Mouse (Mus musculus): Measurements from ENCODE around the gene Ttc7b. TPM values are rescaled to one million over a fixed set of nuclear protein-coding genes. Genes with fewer than 3 reads are reported as not detected.

Ttc7b gene
- 1 to 10 TPM; 3.1 to 3.2 TPM for polyA plus RNA-seq (2017; shearing (Covaris generic))

GRCm38 (mm10) chr12:100520794-100521186, at the start of gene Ttc7b:
TSS of gene Ttc7b (minus strand) at chr12:100520826.
- ATAC-seq, result peak; percentile 59

DNA sequence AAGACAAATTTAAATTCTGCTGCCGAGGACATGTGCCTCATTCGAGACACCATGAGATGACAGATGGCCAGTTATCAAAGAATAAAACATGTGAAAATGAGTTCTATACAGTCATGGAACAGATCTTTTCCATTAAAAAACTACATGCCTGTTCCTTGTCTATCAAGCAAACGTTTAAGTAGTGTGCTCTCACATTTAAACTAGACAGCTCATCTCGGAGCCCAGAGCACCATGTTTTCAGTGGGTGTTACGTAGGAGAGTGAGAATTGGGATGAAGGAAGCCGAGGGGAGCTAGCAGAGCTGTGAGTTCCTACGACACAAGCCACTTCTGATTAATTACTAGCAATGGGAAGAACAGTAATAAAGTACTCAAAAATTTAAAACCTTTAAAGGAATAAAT, 48.2 kb upstream of the Ttc7b start:
- ATAC-seq, result no peak

DNA sequence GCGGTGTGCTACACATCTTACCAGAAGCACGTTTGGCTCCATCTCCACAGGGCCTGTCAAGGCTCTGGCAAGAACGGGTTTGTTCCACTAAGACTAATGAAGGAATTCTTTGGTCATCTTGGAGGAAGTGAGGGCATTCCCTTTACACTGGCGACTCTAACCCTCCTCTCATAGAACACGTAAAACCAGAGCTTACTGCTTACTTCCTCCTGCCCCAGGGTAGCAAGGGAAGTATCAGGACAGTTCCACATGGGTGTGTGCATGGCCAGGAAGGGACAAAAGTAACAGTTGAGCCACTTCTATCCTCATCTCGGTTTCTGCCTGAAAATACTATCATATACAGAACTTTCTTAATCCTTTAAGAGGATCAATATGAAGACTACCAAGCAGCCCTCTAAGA, 47.5 kb upstream of the Ttc7b start:
- ATAC-seq, result no peak

DNA sequence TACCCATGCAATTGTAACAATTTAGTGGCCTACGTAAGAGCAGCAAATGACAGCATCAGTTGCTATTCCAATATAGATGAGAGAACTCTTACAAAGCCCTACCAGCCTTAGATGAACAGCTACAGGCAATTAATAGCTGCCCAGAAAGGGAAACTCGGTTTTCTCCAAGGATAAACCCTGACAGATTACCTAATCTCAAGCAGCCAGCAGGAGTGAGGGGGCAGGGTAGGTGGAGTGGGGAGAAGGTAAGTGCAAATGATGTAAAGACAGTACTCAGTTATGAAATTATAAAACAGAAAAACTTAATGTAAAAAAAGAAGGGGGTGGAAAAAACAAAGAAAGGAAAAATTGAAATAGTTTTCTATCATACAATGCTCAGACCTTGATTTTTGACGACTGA, 47.0 kb upstream of the Ttc7b start:
- ATAC-seq, result no peak

DNA sequence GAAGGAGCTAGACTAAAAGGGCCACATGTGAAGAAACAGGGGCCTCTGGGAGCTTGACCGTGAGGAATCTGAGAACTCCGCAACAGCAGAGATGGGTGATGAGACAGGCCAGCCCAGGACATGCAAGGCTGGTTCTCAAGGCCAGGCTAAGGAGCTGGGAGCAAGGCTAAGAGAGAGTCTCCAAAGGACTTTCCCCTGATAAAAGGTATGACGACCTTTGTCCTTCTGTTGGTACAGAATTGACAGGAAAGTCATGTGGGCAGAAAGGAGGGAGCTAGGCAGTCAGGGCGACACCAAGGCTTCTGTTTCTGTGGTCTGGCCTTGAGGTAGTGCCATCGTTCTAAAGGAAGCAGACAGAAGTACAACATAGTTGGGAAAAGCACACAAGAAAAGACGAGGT, 33.0 kb upstream of the Ttc7b start:
- no peak for ATAC-seq

- no peak for ATAC-seq
Measured at GRCm38 (mm10) chr12:100551972-100552371, 31.3 kb upstream of the Ttc7b start.

GRCm38 (mm10) chr12:100544194-100544567, 23.6 kb upstream of the Ttc7b start:
- no peak for ATAC-seq

- ATAC-seq, result no peak
Measured at GRCm38 (mm10) chr12:100543437-100544193, 23.0 kb upstream of the Ttc7b start.

DNA sequence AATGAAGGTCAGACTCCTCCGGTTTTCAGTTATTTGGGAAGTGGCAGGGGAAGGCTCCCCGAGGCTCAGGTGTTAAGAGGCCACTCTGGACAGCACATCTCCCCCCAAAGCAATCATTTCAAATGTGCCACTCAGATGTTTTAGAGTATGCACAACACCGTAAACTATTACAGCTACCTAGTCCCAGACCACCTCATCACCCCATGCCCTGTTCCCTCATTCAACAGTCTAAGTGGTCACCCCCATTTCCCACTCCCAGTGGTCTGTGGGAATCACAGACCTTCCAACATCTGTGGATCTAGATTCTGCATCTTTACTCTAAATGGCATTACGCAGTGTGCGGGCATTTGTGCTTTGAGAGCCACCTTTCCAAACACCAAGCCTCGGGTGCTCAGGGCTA, 21.9 kb upstream of the Ttc7b start:
- no peak for ATAC-seq

GRCm38 (mm10) chr12:100542076-100542475, 21.4 kb upstream of the Ttc7b start:
- no peak for ATAC-seq

- ATAC-seq, result peak; percentile 36
Measured at GRCm38 (mm10) chr12:100539158-100539714, 18.6 kb upstream of the Ttc7b start.

GRCm38 (mm10) chr12:100538445-100539157, 18.0 kb upstream of the Ttc7b start:
- ATAC-seq, result no peak

GRCm38 (mm10) chr12:100537091-100537490, 16.5 kb upstream of the Ttc7b start:
- ATAC-seq, result no peak

- ATAC-seq, result no peak
Measured at GRCm38 (mm10) chr12:100535028-100535427, 14.4 kb upstream of the Ttc7b start.

- no peak for ATAC-seq
Measured at GRCm38 (mm10) chr12:100534028-100534427, 13.4 kb upstream of the Ttc7b start.

DNA sequence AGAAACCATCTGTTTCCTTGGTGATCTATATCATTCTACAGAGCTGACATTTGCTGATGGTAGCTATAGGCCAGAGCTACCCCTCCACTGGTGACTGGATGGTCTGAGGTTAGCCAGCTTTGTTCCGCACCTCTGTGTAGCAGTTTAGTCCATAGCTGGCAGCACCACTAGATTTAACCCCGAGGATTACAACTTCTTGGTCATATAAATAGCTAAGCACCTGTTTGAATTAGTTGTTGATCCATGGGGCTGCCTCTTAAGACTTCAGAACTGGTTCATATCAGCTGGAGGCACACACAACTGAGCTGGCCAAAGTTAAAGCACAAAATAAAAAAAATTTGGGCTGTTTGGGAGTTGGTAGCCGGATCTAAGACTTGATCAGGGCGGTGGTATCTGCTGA, 12.6 kb upstream of the Ttc7b start:
- no peak for ATAC-seq

- ATAC-seq, result no peak
Measured at GRCm38 (mm10) chr12:100531740-100532139, 11.1 kb upstream of the Ttc7b start.

GRCm38 (mm10) chr12:100530871-100531270, 10.2 kb upstream of the Ttc7b start:
- peak; percentile 66 for ATAC-seq

- no peak for ATAC-seq
Measured at GRCm38 (mm10) chr12:100529651-100530050, 9.0 kb upstream of the Ttc7b start.

- ATAC-seq, result no peak
Measured at GRCm38 (mm10) chr12:100529172-100529571, 8.5 kb upstream of the Ttc7b start.

DNA sequence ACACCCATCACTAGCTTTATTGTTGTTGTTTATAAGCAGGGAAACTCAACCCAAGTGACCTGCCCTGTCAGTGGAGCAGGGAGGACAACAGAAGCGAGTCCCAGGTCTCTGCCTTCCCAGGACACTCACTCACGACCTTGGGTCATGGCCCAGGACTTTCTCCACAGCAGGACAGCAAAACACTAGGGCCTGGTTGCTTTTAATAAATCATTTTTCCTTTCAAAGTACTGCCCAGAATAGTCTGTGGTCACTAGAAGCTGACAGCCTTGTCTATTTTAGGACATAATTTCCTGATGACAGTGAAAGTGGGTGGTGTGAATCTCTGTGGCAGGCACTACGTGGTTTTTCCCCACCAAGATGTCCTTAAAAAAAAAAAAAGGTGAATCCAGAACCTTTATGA, 7.6 kb upstream of the Ttc7b start:
- no peak for ATAC-seq

DNA sequence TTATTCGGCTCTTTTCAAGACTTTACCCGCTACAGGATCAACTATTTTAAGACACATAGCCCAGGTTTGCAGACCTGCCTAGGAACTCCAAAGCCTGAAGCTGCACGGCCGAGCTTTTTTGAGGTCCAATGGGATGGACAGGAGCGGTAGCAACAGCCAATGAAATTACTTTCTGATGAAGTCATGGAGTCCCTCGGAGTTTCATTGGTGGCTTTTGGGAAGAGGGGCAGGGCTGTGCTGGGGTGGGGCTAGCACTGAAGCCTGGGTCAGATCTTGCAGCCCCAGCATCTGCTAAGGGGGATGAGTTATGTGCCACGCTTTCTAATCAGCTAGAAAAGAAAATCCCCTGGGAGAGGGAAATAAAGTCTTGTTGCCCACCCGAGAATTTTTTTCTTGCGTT, 7.1 kb upstream of the Ttc7b start:
- ATAC-seq, result peak; percentile 28

DNA sequence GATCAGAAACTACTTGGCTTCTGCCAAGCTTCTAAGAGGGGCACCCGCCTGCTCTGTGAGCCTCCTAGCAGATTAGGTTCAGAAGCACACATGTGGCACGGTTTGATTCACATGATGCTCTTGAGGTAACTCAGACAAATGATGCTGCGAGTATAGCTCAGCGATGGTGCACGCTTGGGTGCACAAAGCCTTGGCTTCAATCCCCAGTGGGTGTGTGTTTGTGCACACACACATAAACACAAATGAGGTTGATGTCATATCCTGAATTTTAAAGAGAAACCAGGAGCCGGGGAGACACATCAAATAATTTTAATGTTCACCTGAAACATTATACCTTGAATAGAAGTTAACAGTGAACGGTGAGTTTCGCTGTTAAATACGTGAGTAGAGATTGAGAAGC, 6.6 kb upstream of the Ttc7b start:
- no peak for ATAC-seq

GRCm38 (mm10) chr12:100525939-100526338, 5.3 kb upstream of the Ttc7b start:
- ATAC-seq, result no peak

Data from activated CD4-positive, CD25-positive, alpha-beta regulatory T cell, adult 4 months (primary cell).